Mouse (Mus musculus) ES-Bruce4 (cell line): ENCODE data around the gene Mrpl22. TPM values are rescaled to one million over a fixed set of nuclear protein-coding genes. Genes with fewer than 3 reads are reported as not detected.
"Not testable (repeated sequence)": the region's sequence is repeated elsewhere in the genome, so short reads cannot be mapped to it uniquely, and the experiment has no call there.

Source experiments
- H3K27ac ChIP-seq: 2 replicates; pipeline ENCODE4 v1.5.1; 2012; ENCODE audit warnings: low read length, inconsistent platforms; ENCODE audit not compliant: insufficient read depth
- H3K27me3 ChIP-seq: 2 replicates; pipeline ENCODE4 v1.6.1; 2012; ENCODE audit warnings: mild to moderate bottlenecking, low read length, inconsistent platforms; ENCODE audit not compliant: control insufficient read depth, poor library complexity, insufficient read depth, severe bottlenecking
- H3K36me3 ChIP-seq: 2 replicates; pipeline ENCODE4 v1.6.1; 2012; ENCODE audit warnings: inconsistent platforms, mild to moderate bottlenecking, low read length, moderate library complexity; ENCODE audit not compliant: control insufficient read depth, poor library complexity, insufficient read depth, severe bottlenecking
- H3K4me1 ChIP-seq: one replicate; pipeline ENCODE4 v1.8.1; 2011; ENCODE audit warnings: low read length; ENCODE audit not compliant: control insufficient read depth, insufficient read depth
- H3K4me3 ChIP-seq: 2 replicates; pipeline ENCODE4 v1.5.1; 2011; ENCODE audit warnings: low read depth, mild to moderate bottlenecking, low read length
- H3K9ac ChIP-seq: 2 replicates; pipeline ENCODE4 v1.6.1; 2012; ENCODE audit warnings: low read depth, mild to moderate bottlenecking, inconsistent platforms; ENCODE audit not compliant: poor library complexity, severe bottlenecking
- H3K9me3 ChIP-seq: replicated peaks from 2 replicates; pipeline ENCODE4 v1.6.1; 2012; ENCODE audit warnings: mild to moderate bottlenecking, low read length, inconsistent platforms; ENCODE audit not compliant: control insufficient read depth, poor library complexity, insufficient read depth, severe bottlenecking
- CTCF ChIP-seq: IDR thresholded peaks from one replicate; pipeline ENCODE4 v1.8.1; 2011; ENCODE audit warnings: low read depth, low read length
- EP300 ChIP-seq: IDR thresholded peaks from 2 replicates; pipeline ENCODE4 v1.6.1; 2011; ENCODE audit warnings: low read depth, low read length; ENCODE audit not compliant: insufficient read depth
- POLR2A ChIP-seq: IDR thresholded peaks from one replicate; pipeline ENCODE4 v1.8.1; 2011; ENCODE audit warnings: low read length; ENCODE audit not compliant: insufficient read depth
- polyA plus RNA-seq: library from polyadenylated mRNA; stranded (reverse); fragments of >200 nt; gene quantifications from 2 replicates; pipeline ENCODE4 v1.2.4, GENCODE M21; 2011; ENCODE audit warnings: low read depth; ENCODE audit not compliant: missing spikeins, insufficient read depth, insufficient read length

Gene Mrpl22
- polyA plus RNA-seq, 1 experiment, result 61.9 TPM

DNA sequence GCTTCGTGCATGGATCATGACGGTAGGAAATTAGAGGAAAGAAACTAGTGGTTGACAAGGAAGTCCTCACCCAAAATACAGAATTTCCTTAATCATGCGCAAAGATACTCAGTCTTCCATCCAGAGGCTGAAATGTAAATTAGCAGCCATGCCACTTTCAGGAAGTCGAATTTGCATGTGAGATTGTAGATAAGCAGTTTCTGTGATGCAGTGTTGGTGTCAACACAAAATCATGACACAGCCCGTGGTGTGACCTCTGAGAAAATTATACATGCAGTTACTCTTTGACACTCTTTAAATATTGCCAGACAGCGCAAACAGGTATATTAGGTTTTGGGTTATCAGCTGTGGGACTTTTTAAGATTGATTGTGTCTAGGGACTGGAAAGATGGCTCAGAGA, 18.2 kb downstream of the Mrpl22 start:
- no peak for TF ChIP-seq POLR2A
- no peak for TF ChIP-seq CTCF
- no peak for TF ChIP-seq EP300
- Histone ChIP-seq H3K27ac (no peak overlapping the region), H3K27me3 (no peaks in the 10 kb centered on the region), H3K9ac (no peak overlapping the region), H3K4me3 (no peak overlapping the region), H3K36me3 (no peaks in the 10 kb centered on the region), H3K9me3 (no peaks in the 10 kb centered on the region), H3K4me1 (no peaks in the 10 kb centered on the region)

- Histone ChIP-seq H3K9me3 (no peaks in the 10 kb centered on the region), H3K9ac (no peak overlapping the region), H3K4me1 (no peaks in the 10 kb centered on the region), H3K27me3 (no peaks in the 10 kb centered on the region), H3K36me3 (no peaks in the 10 kb centered on the region), H3K27ac (no peak overlapping the region), H3K4me3 (no peak overlapping the region)
- no peak for TF ChIP-seq POLR2A
- TF ChIP-seq EP300, result no peak
- no peak for TF ChIP-seq CTCF
Measured at GRCm38 (mm10) chr11:58193326-58193725, 21.9 kb downstream of the Mrpl22 start.

DNA sequence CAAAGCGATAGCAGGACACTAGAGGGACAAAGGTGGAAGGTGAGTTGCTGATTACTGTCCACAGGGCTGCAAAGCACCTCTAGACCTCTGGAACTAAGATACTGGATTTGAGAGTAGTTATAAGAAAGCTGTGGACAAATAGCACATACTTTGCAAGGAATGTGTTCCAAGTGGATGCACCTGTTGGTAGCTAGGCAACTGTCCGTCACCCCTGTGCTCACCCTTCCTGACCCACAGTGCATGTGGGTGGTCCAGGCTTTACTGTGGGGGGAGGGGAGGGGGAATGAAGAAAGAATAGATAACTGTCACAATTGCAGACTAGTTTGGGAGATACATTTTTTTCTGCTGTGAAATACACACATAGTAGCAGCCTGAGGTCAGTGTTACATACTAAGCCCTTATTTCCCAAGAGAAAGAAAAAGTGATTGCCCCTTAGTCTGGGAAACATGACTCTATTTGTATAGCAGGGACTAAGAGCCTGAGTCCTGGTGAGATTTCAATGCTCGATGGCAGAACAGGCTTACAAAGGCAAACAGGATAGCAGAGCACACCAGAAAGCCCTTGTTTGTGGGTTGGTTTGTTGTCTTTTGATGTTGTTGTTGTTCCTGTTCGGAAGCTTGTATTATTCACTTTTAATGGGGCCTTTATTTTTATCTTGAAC, 22.5 kb downstream of the Mrpl22 start:
- Histone ChIP-seq H3K4me3 (no peak overlapping the region), H3K9me3 (no peaks in the 10 kb centered on the region), H3K27me3 (no peaks in the 10 kb centered on the region), H3K9ac (no peak overlapping the region), H3K4me1 (no peaks in the 10 kb centered on the region), H3K36me3 (no peaks in the 10 kb centered on the region), H3K27ac (no peak overlapping the region; the same call in 1 of the 2 replicates)
- TF ChIP-seq POLR2A (no peak), EP300 (no peak), CTCF (no peak)

GRCm38 (mm10) chr11:58198663-58199062, 27.2 kb downstream of the Mrpl22 start:
- TF ChIP-seq EP300 (no peak), CTCF (no peak), POLR2A (no peak)
- Histone ChIP-seq H3K9ac (no peak overlapping the region), H3K9me3 (no peaks in the 10 kb centered on the region), H3K4me3 (no peak overlapping the region), H3K27ac (no peak overlapping the region), H3K27me3 (peaks cover 2% of the 10 kb centered on the region; the same call in 1 of the 2 replicates), H3K36me3 (no peaks in the 10 kb centered on the region), H3K4me1 (no peaks in the 10 kb centered on the region)

- H3K27me3 ChIP-seq, H3K9me3 ChIP-seq, H3K36me3 ChIP-seq, H3K4me1 ChIP-seq, H3K27ac ChIP-seq, H3K9ac ChIP-seq: not testable (repeated sequence)
- peak within 1 kb of the TSS; percentile 44 for H3K4me3 ChIP-seq
Measured at GRCm38 (mm10) chr11:58199229-58200037, 28.0 kb downstream of the Mrpl22 start, which contains the start of the genes Igtp and Irgm2. Gene Igtp, plus strand, starts transcription at chr11:58199556. Gene Irgm2, plus strand, starts transcription at chr11:58199618.

GRCm38 (mm10) chr11:58200226-58200625, 28.8 kb downstream of the Mrpl22 start:
- Histone ChIP-seq H3K27me3 (peaks cover 2% of the 10 kb centered on the region; the same call in 1 of the 2 replicates), H3K27ac (no peak overlapping the region), H3K4me1 (no peaks in the 10 kb centered on the region), H3K36me3 (no peaks in the 10 kb centered on the region), H3K9me3 (no peaks in the 10 kb centered on the region), H3K4me3 (no peak overlapping the region), H3K9ac (no peak overlapping the region)
- no peak for TF ChIP-seq CTCF
- no peak for TF ChIP-seq EP300
- no peak for TF ChIP-seq POLR2A
